Mouse (Mus musculus): ENCODE measurements around the gene 1700020L24Rik. TPM values are rescaled to one million over a fixed set of nuclear protein-coding genes. Genes with fewer than 3 reads are reported as not detected.

Gene 1700020L24Rik
- total RNA-seq (2021): not detected

- no peak for DNase-seq
Observed at GRCm38 (mm10) chr11:83437377-83437776, at the start of gene 1700020L24Rik. Gene 1700020L24Rik (plus strand): TSS chr11:83437677.

- DNase-seq: no peak
Observed at GRCm38 (mm10) chr11:83393062-83393461, 44.4 kb upstream of the 1700020L24Rik start.

GRCm38 (mm10) chr11:83394802-83395439 lies 42.6 kb upstream of the 1700020L24Rik start:
- no peak for DNase-seq

- DNase-seq: no peak
Observed at GRCm38 (mm10) chr11:83397626-83398025, 39.9 kb upstream of the 1700020L24Rik start.

- no peak for DNase-seq
Observed at GRCm38 (mm10) chr11:83398724-83399123, 38.8 kb upstream of the 1700020L24Rik start.

- no peak for DNase-seq
Observed at GRCm38 (mm10) chr11:83403787-83404186, 33.7 kb upstream of the 1700020L24Rik start.

GRCm38 (mm10) chr11:83406391-83406790 lies 31.1 kb upstream of the 1700020L24Rik start:
- no peak for DNase-seq

- DNase-seq: no peak
Observed at GRCm38 (mm10) chr11:83408242-83408641, 29.2 kb upstream of the 1700020L24Rik start.

- DNase-seq: peak in 1 of 2 experiments; percentile 42
Observed at GRCm38 (mm10) chr11:83409087-83409754, 28.3 kb upstream of the 1700020L24Rik start, which contains the start of gene Rasl10b. Gene Rasl10b (plus strand): TSS chr11:83409137.

- no peak for DNase-seq
Observed at GRCm38 (mm10) chr11:83409792-83410291, 27.6 kb upstream of the 1700020L24Rik start.

- no peak for DNase-seq
Observed at GRCm38 (mm10) chr11:83410510-83410909, 27.0 kb upstream of the 1700020L24Rik start.

GRCm38 (mm10) chr11:83417080-83417479 lies 20.4 kb upstream of the 1700020L24Rik start:
- no peak for DNase-seq

- DNase-seq: peak; percentile 49 to 56
Observed at GRCm38 (mm10) chr11:83417708-83418107, 19.8 kb upstream of the 1700020L24Rik start.

- peak in 1 of 2 experiments; percentile 55 for DNase-seq
Observed at GRCm38 (mm10) chr11:83418566-83418965, 18.9 kb upstream of the 1700020L24Rik start.

GRCm38 (mm10) chr11:83420338-83420737 lies 17.1 kb upstream of the 1700020L24Rik start:
- DNase-seq: no peak

- DNase-seq: no peak
Observed at GRCm38 (mm10) chr11:83421305-83421704, 16.2 kb upstream of the 1700020L24Rik start.

GRCm38 (mm10) chr11:83424681-83425080 lies 12.8 kb upstream of the 1700020L24Rik start:
- peak; percentile 71 to 77 for DNase-seq

- DNase-seq: no peak
Observed at GRCm38 (mm10) chr11:83426964-83427363, 10.5 kb upstream of the 1700020L24Rik start.

- no peak for DNase-seq
Observed at GRCm38 (mm10) chr11:83429355-83429754, 8.1 kb upstream of the 1700020L24Rik start, which contains the start of gene Gas2l2. Gene Gas2l2 (minus strand): TSS chr11:83429455.

GRCm38 (mm10) chr11:83432533-83432932 lies 4.9 kb upstream of the 1700020L24Rik start:
- DNase-seq: no peak

- DNase-seq: no peak
Observed at GRCm38 (mm10) chr11:83439426-83440060, 2.1 kb downstream of the 1700020L24Rik start.

GRCm38 (mm10) chr11:83440081-83441064 lies 2.9 kb downstream of the 1700020L24Rik start:
- peak; percentile 83 to 86 for DNase-seq

Measured in layer of hippocampus, postnatal 36 days (tissue).